Mouse (Mus musculus) ES-E14 (cell line): ENCODE measurements at regions not wholly inside any gene's neighbourhood (a gene's known extent, or its start where the extent isn't known, plus 50 kb on each side); places are given as distances from the start of the nearest gene placed in this dataset.

Experiments
- MAFK ChIP-seq: IDR thresholded peaks from 2 replicates; pipeline ENCODE4 v1.6.1; 2014; ENCODE audit warnings: mild to moderate bottlenecking, low read depth, low read length, inconsistent platforms; ENCODE audit not compliant: insufficient read depth
- ZC3H11A ChIP-seq: IDR thresholded peaks from 2 replicates; pipeline ENCODE4 v1.6.1; 2012; ENCODE audit warnings: low read depth, mild to moderate bottlenecking, inconsistent platforms, low read length, borderline replicate concordance

DNA sequence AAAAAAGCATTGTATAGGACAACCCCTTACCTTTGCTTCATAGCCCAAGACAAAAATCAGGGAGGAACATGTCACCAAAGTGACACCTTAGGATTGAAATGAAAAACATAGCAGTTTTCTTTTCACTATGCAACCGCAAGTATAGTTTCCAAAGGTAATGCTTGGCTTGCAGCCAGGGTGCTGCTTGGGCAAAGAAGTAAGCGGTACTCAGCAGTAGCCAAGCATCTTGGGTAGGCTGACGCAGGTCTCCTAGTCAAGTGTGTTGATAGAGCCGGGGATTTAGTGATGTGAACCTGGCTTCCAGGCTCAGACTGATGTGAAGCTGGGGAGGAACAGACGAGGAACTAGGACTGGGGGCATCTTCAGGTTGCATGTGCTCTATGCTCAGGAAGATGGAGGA, 138.3 kb upstream of the Cadm1 start:
- TF ChIP-seq MAFK (no peak), ZC3H11A (no peak)
